Mouse (Mus musculus) MEL (cell line): ENCODE measurements around the gene Sardh.

ENCODE experiments used
- CTCF ChIP-seq, 3 experiments: IDR thresholded peaks in 2 of 3; conservative IDR thresholded peaks in 1 of 3; 2 replicates each; pipeline ENCODE4 v1.5.1; 2011 to 2012; ENCODE audit warnings: low read length in 3 of 3, low read depth in 2 of 3, mild to moderate bottlenecking in 2 of 3, improper control_type of control experiment in 1 of 3, inconsistent platforms in 1 of 3, mixed read lengths in 1 of 3, moderate library complexity in 1 of 3; ENCODE audit not compliant: control insufficient read depth in 1 of 3, insufficient read depth in 1 of 3, poor library complexity in 1 of 3, severe bottlenecking in 1 of 3
- EP300 ChIP-seq, 2 experiments: IDR thresholded peaks; 2 replicates each; pipeline ENCODE4 v1.6.1; 2011; ENCODE audit warnings: improper control_type of control experiment in 2 of 2, low read length in 2 of 2, low read depth in 1 of 2, mild to moderate bottlenecking in 1 of 2
- ETS1 ChIP-seq: IDR thresholded peaks from 2 replicates; pipeline ENCODE4 v1.6.1; 2012; ENCODE audit warnings: low read depth, mild to moderate bottlenecking, inconsistent platforms, low read length, improper control_type of control experiment, moderate library complexity
- GABPA ChIP-seq: IDR thresholded peaks from 2 replicates; pipeline ENCODE4 v1.6.1; 2012; ENCODE audit warnings: low read depth, mild to moderate bottlenecking, inconsistent platforms, low read length, improper control_type of control experiment, moderate library complexity
- MAX ChIP-seq: IDR thresholded peaks from 2 replicates; pipeline ENCODE4 v1.6.1; 2011; ENCODE audit warnings: low read length, improper control_type of control experiment
- NELFE ChIP-seq: IDR thresholded peaks from 2 replicates; pipeline ENCODE4 v1.6.1; 2011; ENCODE audit warnings: low read depth, low read length, improper control_type of control experiment
- POLR2A ChIP-seq, 2 experiments: IDR thresholded peaks; 2 replicates each; pipeline ENCODE4 v1.6.1; 2011 to 2012; ENCODE audit warnings: low read length in 2 of 2, mild to moderate bottlenecking in 2 of 2, control low read depth in 1 of 2, improper control_type of control experiment in 1 of 2, low read depth in 1 of 2, moderate library complexity in 1 of 2; ENCODE audit not compliant: control insufficient read depth in 1 of 2, insufficient read depth in 1 of 2, poor library complexity in 1 of 2
- POLR2AphosphoS2 ChIP-seq: IDR thresholded peaks from 2 replicates; pipeline ENCODE4 v1.6.1; 2011; ENCODE audit warnings: low read length, improper control_type of control experiment
- TCF12 ChIP-seq: IDR thresholded peaks from 2 replicates; pipeline ENCODE4 v1.6.1; 2014; ENCODE audit warnings: low read depth, mild to moderate bottlenecking, inconsistent platforms, low read length, improper control_type of control experiment, moderate library complexity
- UBTF ChIP-seq: IDR thresholded peaks from 2 replicates; pipeline ENCODE4 v1.6.1; 2012; ENCODE audit warnings: low read depth, mild to moderate bottlenecking, inconsistent platforms, low read length, improper control_type of control experiment, moderate library complexity, borderline replicate concordance; ENCODE audit not compliant: insufficient read depth
- ZNF384 ChIP-seq: IDR thresholded peaks from 2 replicates; pipeline ENCODE4 v1.6.1; 2012; ENCODE audit warnings: low read depth, mild to moderate bottlenecking, inconsistent platforms, low read length, improper control_type of control experiment

DNA sequence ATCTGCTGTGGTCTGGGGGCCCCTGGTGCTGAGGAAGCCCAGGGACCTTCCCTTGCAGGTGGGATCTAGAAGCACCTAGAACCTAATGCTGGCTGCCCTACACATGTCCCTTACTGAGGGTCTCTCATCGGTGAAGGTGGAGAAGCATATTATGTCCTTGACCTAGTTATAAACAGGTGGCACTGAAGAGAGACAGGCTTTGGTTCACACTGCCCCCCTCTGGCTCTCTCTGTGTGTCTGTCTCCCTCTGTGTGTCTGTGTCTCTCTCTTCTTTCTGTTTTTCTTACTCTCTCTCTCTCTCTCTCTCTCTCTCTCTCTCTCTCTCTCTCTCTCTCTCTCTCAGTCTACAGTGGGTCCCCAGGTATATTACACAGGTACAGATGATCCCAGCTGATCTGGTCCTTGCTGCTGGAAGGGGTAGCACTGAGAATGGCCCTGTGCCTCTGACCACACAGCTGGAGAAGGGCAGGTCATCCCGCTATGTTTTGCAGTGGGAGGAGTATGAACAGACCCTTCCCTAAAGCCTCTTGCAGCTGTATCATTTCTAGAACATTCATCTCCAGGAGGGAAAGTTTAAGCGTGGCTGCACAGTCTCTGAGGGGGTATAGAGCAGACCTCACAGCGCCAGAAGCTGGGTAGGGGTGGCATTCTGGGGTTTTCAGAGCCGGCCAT, 19.2 kb downstream of the Sardh start:
- TF ChIP-seq POLR2A (IDR thresholded peaks at IDR 0.05; ENCODE audit: control insufficient read depth in 1 of 2, insufficient read depth in 1 of 2, low read depth in 1 of 2, low read length in 2 of 2, poor library complexity in 1 of 2) (no peak), TCF12 (no peak), CTCF (IDR thresholded peaks at IDR 0.05 in 2 of 3, conservative IDR thresholded peaks at IDR 0.05 in 1 of 3; ENCODE audit: control insufficient read depth in 1 of 3, insufficient read depth in 1 of 3, low read depth in 2 of 3, low read length in 3 of 3, poor library complexity in 1 of 3, severe bottlenecking in 1 of 3) (no peak; a peak in 1 of 6 replicates), UBTF (no peak), ETS1 (no peak), ZNF384 (no peak), GABPA (no peak), NELFE (no peak), POLR2AphosphoS2 (no peak), EP300 (IDR thresholded peaks at IDR 0.05; ENCODE audit: low read depth in 1 of 2, low read length in 2 of 2) (no peak), MAX (no peak)
